Mouse (Mus musculus) small intestine, adult 2 months (tissue): ENCODE results near the gene Nfib.

Source experiments
- CTCF ChIP-seq: fragments of 200-500 bp; IDR thresholded peaks from 2 replicates; pipeline ENCODE4 v1.5.1; 2012; ENCODE audit warnings: low read depth, mild to moderate bottlenecking, control low read depth, inconsistent platforms, low read length, moderate library complexity, mixed read lengths; ENCODE audit not compliant: insufficient replicate concordance, insufficient read length; ENCODE audit errors: extremely low read depth
- POLR2A ChIP-seq: fragments of 200-500 bp; IDR thresholded peaks from 2 replicates; pipeline ENCODE4 v1.6.1; 2012; ENCODE audit warnings: low read depth, mild to moderate bottlenecking, control low read depth, inconsistent platforms, low read length, moderate library complexity

DNA sequence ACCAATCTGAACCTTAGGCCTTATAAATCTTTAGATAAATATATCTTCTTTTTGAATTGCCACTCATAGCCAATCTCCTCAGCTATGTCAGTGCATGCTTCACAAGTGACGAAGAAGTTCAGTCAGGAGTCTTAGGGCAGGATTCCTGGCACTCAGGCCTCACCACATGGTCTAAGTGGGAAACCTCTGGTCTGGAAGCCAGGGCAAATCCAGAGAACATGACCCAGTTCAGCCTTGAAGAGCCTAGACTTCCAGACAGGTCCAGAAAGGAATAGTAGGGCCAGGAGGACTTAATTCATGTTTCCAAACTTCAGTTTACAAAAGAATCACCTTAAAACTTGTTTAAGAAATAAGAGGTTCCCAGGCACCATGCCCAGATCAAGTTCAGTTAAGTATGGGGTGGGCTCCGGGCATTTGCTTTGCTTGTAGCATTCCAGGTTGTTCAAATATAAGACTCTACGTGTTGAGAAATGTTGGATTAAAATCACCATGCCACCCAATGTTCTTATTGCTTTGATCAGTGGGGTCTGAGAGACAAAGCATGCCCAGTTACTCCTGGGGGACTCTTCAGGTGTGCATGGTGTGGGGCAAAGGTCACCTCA is 38.2 kb downstream of the Nfib start:
- TF ChIP-seq CTCF = no peak
- TF ChIP-seq POLR2A = no peak
